Mouse (Mus musculus) embryonic facial prominence, embryonic 14.5 days (tissue): ENCODE measurements at regions not wholly inside any gene's neighbourhood (a gene's known extent, or its start where the extent isn't known, plus 50 kb on each side); places are given as distances from the start of the nearest gene placed in this dataset.
"Not testable (repeated sequence)": the region's sequence is repeated elsewhere in the genome, so short reads cannot be mapped to it uniquely, and the experiment has no call there.

ENCODE experiments used
- ATAC-seq: fragments of 200-750 bp; cut with Nextera tagmentation; 2 replicates; pipeline ENCODE4 v1.8.0; 2017; ENCODE audit warnings: low read depth, moderate number of reproducible peaks, moderate TSS enrichment
- DNase-seq: peaks from one replicate; pipeline ENCODE4 v3.0.0-alpha.2; 2015; ENCODE audit warnings: low spot score
- H3K27ac ChIP-seq: fragments of 300-500 bp; sonication (generic); replicated peaks from 2 replicates; pipeline ENCODE4 v1.5.1; 2014; ENCODE audit warnings: low read depth, mild to moderate bottlenecking, low read length, moderate library complexity
- H3K27me3 ChIP-seq: fragments of 300-500 bp; sonication (generic); replicated peaks from 2 replicates; pipeline ENCODE4 v1.6.1; 2014; ENCODE audit warnings: low read length; ENCODE audit not compliant: control insufficient read depth, insufficient read depth
- H3K36me3 ChIP-seq: fragments of 300-500 bp; sonication (generic); 2 replicates; pipeline ENCODE4 v1.6.1; 2014; ENCODE audit warnings: low read length, mixed read lengths; ENCODE audit not compliant: control insufficient read depth, insufficient read depth
- H3K4me1 ChIP-seq: fragments of 300-500 bp; sonication (generic); 2 replicates; pipeline ENCODE4 v1.6.1; 2014; ENCODE audit warnings: antibody characterized with exemption, low read length; ENCODE audit not compliant: control insufficient read depth, insufficient read depth
- H3K4me2 ChIP-seq: fragments of 300-500 bp; sonication (generic); 2 replicates; pipeline ENCODE4 v1.6.1; 2014; ENCODE audit warnings: low read depth, mild to moderate bottlenecking, low read length, moderate library complexity, mixed read lengths
- H3K4me3 ChIP-seq: fragments of 300-500 bp; sonication (generic); 2 replicates; pipeline ENCODE4 v1.5.1; 2014; ENCODE audit warnings: low read depth, mild to moderate bottlenecking, low read length
- H3K9ac ChIP-seq: fragments of 300-500 bp; sonication (generic); 2 replicates; pipeline ENCODE4 v1.6.1; 2014; ENCODE audit warnings: low read depth, mild to moderate bottlenecking, low read length, moderate library complexity, mixed read lengths
- H3K9me3 ChIP-seq: fragments of 300-500 bp; sonication (generic); 2 replicates; pipeline ENCODE4 v1.6.1; 2016; ENCODE audit warnings: low read length; ENCODE audit not compliant: control insufficient read depth
- WGBS: fragments of 180-500 bp; shearing (Covaris S2); extraction: QIAGEN DNeasy Blood & Tissue Kit; methylation state at CpG from one replicate; pipeline ENCODE4 v1.1.7; 2014; 5-methylcytosine and 5-hydroxymethylcytosine counted together

DNA sequence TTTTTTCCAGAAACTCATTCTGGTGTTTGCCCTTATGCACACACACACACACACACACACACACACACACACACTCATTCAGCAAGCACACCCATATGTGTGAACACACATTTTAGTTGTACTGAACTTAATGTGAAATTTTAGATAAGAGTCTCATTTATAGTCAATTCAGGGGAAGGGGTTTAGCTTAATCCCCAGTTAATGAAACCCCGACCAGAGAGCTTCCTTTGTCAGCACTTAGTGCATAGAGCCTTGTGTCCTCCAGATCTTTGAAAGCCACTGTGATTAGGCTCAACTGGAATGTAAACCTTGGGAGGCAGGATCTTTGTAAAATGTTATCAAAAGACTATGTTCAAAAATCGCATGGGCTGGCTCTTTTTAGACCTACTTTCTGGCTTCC, 53.4 kb downstream of the Rps12 start:
- WGBS = 43% methylated on average over 2 of the region's 2 CpGs
- no peaks in the 10 kb centered on the region for H3K9me3 ChIP-seq
- H3K36me3 ChIP-seq = no peaks in the 10 kb centered on the region
- H3K27me3 ChIP-seq = no peaks in the 10 kb centered on the region
- H3K9ac ChIP-seq = no peak overlapping the region
- H3K4me3 ChIP-seq = no peak overlapping the region
- ATAC-seq = no peak
- H3K4me2 ChIP-seq = no peak overlapping the region
- no peak overlapping the region for H3K27ac ChIP-seq
- H3K4me1 ChIP-seq = no peaks in the 10 kb centered on the region
- no peak for DNase-seq

DNA sequence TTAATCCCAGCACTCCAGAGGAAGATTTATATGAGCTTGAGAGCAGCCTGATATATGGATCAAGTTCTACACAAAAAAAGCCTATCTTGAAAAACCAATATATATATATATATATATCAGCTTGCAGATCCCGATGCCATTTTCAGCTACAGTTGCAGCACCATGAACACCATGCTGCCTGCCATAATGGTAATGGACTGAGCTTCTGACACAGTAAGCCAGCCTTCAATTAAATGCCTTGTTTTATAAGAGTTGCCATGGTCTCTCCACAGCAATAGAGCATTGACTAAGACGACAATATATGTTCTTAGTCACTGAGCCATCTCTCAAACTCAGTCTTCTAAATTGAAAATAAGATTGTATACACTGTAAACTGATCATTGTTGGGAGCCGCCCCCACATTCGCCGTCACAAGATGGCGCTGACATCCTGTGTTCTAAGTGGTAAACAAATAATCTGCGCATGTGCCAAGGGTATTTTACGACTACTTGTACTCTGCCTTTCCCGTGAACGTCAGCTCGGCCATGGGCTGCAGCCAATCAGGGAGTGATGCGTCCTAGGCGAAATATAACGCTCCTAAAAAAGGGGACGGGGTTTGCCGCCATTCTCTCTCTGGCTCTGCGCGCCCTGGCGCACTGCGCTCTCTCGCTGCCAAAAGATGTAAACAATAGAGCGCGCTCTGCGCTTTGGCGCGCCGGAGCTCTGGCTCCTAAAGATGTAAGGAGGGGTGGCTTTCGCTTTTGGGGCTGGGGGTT, 60.9 kb downstream of the Rps12 start:
- not testable (repeated sequence) for H3K27me3 ChIP-seq, H3K27ac ChIP-seq, DNase-seq, ATAC-seq, H3K4me2 ChIP-seq, H3K9ac ChIP-seq, H3K9me3 ChIP-seq, H3K4me3 ChIP-seq, H3K4me1 ChIP-seq, H3K36me3 ChIP-seq
- 97% methylated on average over 24 of the region's 28 CpGs for WGBS

DNA sequence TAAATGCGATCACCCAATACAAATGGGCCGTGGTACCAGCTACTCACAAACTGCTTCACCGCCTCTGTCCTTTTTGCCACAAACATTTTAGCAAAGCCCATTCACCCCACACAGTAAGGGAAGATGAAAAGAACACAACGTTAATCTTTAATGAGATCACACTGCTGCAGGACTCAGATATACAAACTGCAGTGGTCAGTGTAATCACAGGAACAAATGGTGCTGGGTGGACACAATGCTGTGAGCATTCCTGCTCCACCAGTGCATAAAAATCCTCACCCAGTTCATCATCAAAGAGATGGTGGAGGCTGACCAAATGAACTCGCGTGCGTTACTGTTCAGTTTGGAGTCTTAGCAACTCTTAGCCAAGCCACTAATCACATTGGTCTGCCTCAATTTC, 69.0 kb downstream of the Rps12 start:
- Histone ChIP-seq H3K27me3 (no peaks in the 10 kb centered on the region; the same call in 1 of the 2 replicates), H3K9ac (no peak overlapping the region), H3K27ac (no peak overlapping the region), H3K4me3 (no peak overlapping the region), H3K36me3 (no peaks in the 10 kb centered on the region), H3K4me1 (peaks cover 7% of the 10 kb centered on the region; the same call in 1 of the 2 replicates), H3K4me2 (no peak overlapping the region), H3K9me3 (peaks cover 3% of the 10 kb centered on the region; the same call in 1 of the 2 replicates)
- no peak for DNase-seq
- WGBS = 79% methylated on average over 7 of the region's 7 CpGs
- no peak for ATAC-seq

DNA sequence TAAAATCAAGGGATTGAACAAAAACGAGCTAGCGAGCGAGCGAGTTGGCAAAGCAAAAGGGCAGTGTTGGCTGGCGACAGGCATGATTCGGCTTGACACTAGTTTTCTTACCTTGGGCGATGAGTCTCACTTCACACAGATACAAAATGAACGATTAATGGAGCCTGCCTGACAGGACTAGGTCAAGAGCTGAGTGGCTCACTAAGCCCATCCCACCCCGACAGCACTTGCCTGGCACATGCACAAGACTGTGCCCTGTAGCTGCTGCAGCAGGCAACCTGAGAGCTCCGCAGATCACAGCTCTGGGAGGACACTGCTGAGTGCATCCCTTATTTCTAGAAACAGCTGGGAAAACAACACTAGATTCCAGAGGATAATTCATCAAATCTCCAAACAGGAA, 71.6 kb downstream of the Rps12 start:
- H3K27ac ChIP-seq = no peak overlapping the region
- WGBS = 84% methylated on average over 10 of the region's 10 CpGs
- no peak overlapping the region for H3K4me3 ChIP-seq
- H3K27me3 ChIP-seq = no peaks in the 10 kb centered on the region; the same call in 1 of the 2 replicates
- H3K9ac ChIP-seq = no peak overlapping the region
- peaks cover 29% of the 10 kb centered on the region for H3K4me1 ChIP-seq
- no peak for ATAC-seq
- no peaks in the 10 kb centered on the region for H3K36me3 ChIP-seq
- peaks cover 3% of the 10 kb centered on the region; the same call in 1 of the 2 replicates for H3K9me3 ChIP-seq
- no peak overlapping the region for H3K4me2 ChIP-seq
- peak; percentile 17 for DNase-seq

DNA sequence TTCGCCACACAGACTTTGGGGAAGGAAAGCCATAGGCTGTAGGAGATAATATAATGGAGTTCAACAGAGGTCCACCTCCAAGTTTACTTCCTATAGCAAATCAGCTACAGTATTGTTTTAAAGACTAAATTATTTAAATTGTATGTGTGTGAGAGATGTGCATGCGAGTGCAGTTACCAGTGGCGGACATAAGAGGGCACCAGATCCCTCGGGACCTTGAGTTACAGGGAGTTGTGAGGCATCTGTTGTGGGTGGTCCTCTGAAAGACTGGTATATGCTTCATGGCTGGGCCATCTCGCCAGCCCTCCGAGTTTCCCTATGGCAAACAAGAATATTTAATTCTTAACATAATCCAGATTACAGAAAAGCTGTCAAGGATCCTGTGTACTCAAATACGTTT, 72.0 kb downstream of the Rps12 start:
- Histone ChIP-seq H3K9ac (no peak overlapping the region), H3K4me1 (peaks cover 29% of the 10 kb centered on the region), H3K27ac (no peak overlapping the region), H3K4me3 (no peak overlapping the region), H3K9me3 (peaks cover 3% of the 10 kb centered on the region; the same call in 1 of the 2 replicates), H3K36me3 (no peaks in the 10 kb centered on the region), H3K4me2 (no peak overlapping the region), H3K27me3 (no peaks in the 10 kb centered on the region; the same call in 1 of the 2 replicates)
- DNase-seq = no peak
- ATAC-seq = no peak
- WGBS = 95% methylated on average over 7 of the region's 7 CpGs

DNA sequence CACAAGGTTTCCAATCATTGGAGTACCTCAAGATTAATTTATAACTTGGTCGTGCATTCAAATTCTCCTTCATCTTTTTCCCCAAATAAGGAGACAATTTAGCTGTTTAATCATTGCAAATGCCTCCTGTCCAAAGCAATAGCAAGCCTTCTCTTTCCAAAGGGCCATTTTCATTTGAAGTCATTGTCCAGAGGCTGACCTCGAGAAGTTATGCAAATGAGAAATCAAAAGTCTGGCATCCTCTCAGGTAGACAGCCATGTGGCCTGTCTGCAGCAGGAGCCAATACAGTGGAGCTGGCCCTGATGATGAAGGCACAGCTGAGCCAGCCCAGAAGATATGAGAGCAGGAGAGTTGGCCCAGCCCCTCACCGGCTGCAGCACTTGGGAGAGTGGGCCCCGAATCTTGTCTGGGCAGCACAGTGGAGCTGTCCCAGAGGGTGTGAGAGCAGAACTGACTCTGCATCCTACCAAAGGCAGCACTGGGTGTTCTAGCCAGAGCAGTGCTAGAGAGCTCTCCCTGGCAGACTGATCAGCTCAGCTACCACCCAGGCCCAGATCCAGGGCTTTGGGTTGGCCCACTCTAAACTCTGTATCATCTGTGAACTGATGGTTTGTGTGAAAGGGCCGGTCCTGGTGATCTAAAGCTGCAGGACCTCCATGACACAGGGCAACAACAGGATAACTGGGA, 74.2 kb downstream of the Rps12 start:
- DNase-seq (no peak), ATAC-seq (no peak)
- peaks cover 29% of the 10 kb centered on the region for H3K4me1 ChIP-seq
- H3K4me3 ChIP-seq = no peak overlapping the region
- 41% methylated on average over 5 of the region's 5 CpGs for WGBS
- H3K27ac ChIP-seq = peak overlapping the region; percentile 39; the same call in 1 of the 2 replicates
- peaks cover 3% of the 10 kb centered on the region; the same call in 1 of the 2 replicates for H3K9me3 ChIP-seq
- no peak overlapping the region for H3K4me2 ChIP-seq
- H3K9ac ChIP-seq = no peak overlapping the region
- no peaks in the 10 kb centered on the region for H3K27me3 ChIP-seq
- H3K36me3 ChIP-seq = no peaks in the 10 kb centered on the region

DNA sequence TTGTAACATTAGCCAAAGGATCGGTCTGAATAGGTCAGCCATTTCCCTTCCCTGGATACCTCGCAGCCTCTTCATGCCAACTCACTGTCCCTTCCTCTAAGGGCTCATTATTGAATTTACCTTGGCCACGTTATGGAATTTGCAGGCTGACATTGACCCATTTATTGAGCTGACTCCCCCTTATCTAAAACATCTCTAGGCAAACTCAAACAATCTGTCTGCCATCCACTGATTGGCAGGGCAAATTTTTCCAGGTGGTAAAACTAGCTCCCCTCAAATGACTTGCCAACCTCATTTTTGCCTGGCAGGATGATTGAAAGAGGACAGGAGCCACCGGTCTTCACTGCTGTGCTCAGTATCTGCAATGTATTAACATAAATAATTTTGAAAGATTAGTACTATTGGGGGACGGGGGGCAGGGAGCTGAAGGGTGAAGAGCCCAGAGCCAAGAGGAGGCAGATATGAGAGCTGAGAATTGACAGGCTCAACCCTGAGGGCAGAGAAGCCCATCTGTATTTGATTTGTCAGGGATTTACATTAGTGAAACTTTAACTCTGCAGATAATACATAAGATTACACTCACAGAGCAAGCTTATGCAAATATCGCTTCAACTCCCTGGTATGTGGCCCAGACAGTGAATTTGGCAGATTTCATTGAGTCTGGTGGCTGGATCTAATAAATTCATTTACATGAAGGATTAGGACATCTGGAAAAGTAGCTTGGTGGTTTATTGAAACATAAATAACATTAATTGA, 75.5 kb downstream of the Rps12 start:
- no peaks in the 10 kb centered on the region for H3K36me3 ChIP-seq
- no peak overlapping the region for H3K9ac ChIP-seq
- H3K27me3 ChIP-seq = no peaks in the 10 kb centered on the region
- DNase-seq (peak; percentile 83), ATAC-seq (peak; percentile 67)
- peaks cover 34% of the 10 kb centered on the region for H3K4me1 ChIP-seq
- 0 out of 2 replicates have a peak overlapping the region, but pooled peaks have one; percentile 1 for H3K27ac ChIP-seq
- 19% methylated on average over 6 of the region's 6 CpGs for WGBS
- peak overlapping the region; percentile 35 for H3K4me2 ChIP-seq
- H3K4me3 ChIP-seq = no peak overlapping the region
- H3K9me3 ChIP-seq = peaks cover 3% of the 10 kb centered on the region; the same call in 1 of the 2 replicates

DNA sequence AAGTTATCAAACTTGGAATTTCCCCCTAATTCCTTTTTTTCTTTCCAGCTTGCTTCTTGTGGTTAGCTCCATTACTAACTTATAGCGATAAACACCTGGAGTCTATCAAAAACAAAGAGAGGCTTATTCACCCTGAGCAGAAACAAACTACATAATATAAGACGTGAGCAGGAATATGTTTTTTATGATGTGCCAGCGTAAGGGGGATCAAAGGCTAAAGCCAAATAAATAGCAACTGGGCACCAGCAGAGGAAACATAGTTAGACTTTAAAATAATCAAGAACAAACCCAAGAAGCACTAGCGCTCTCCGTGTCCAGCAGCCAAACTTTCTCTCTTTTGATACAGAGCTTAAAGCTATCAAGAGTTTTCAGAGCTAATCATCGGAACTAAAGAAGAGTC, 76.1 kb downstream of the Rps12 start:
- DNase-seq (peak; percentile 71), ATAC-seq (no peak)
- H3K4me2 ChIP-seq = peak overlapping the region; percentile 35
- H3K9ac ChIP-seq = no peak overlapping the region
- peaks cover 3% of the 10 kb centered on the region; the same call in 1 of the 2 replicates for H3K9me3 ChIP-seq
- H3K27me3 ChIP-seq = no peaks in the 10 kb centered on the region
- H3K36me3 ChIP-seq = no peaks in the 10 kb centered on the region
- no peak overlapping the region for H3K4me3 ChIP-seq
- peaks cover 32% of the 10 kb centered on the region for H3K4me1 ChIP-seq
- WGBS = 27% methylated on average over 6 of the region's 6 CpGs
- H3K27ac ChIP-seq = no peak overlapping the region
